Mouse (Mus musculus): Measurements from ENCODE around the gene Sgsm2. TPM values are rescaled to one million over a fixed set of nuclear protein-coding genes. Genes with fewer than 3 reads are reported as not detected.
A peak's percentile ranks its signal among the peaks of the same experiment; 100 is the strongest.

Sgsm2 gene
- polyA plus RNA-seq (2012; rRNA removed), result 17.9 and 19.8 TPM in 2 replicates

DNA sequence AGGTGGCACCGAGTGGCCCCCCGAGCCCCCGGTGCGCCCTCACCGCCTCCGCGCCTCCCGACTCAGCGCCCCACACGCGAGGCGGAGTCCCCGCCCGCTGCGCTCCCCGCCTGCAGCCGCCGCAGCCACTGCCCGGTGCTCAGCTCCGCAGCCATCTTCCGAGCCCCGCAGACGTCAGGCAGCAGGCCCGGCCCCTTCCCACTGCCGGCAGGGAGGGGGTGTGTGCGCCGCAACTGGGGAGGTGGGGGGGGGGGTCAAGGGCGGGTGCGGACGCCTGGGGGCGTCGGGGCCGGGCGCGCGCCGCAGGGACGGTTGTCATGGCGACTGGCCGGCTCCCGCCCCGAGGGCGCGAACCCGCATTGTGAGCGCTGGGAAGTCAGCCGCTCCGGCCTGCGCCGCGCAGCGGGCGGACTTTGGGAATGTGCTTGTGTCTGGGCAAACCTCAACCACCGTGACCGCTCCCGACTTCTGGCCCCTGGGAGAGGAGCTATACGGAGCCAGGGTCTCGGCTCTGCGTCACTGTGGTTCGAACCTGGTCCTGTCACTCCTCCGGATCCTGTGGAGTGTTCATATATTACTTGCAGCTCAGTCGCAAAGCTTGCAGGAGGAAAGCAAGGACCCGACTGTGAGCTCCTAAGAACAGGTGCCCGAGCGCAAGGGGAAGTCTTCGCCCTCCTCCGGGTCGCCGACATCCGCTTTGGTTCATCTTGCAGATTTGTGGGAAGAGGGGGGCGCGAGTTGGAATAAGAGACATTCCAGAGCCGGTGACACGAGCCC is at the start of gene Sgsm2:
Gene Sgsm2, minus strand, starts transcription at position 160 of the 777 bp plus-strand sequence.
- DNase-seq (ENCODE audit: low spot score), result peak; percentile 66

DNA sequence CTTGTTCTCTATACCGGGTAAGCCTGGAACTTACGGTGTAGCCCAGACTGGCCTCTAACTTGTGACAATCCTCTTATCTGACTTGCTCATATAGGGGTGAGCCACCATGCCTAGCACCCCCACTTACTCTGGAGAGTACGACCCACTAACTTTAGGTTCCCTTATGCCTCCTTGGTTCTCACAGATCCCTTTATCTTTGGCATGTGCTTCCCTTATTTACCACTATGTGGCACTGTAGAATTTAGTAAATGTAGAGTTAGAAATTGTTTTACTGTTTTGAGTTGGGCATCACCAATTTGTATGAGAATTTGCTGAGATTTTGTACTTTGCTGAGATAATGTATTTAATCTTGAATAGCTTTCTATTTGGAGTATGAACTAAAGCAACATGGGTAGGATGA is 49.5 kb upstream of the Sgsm2 start:
- DNase-seq (ENCODE audit: low spot score), result no peak

DNA sequence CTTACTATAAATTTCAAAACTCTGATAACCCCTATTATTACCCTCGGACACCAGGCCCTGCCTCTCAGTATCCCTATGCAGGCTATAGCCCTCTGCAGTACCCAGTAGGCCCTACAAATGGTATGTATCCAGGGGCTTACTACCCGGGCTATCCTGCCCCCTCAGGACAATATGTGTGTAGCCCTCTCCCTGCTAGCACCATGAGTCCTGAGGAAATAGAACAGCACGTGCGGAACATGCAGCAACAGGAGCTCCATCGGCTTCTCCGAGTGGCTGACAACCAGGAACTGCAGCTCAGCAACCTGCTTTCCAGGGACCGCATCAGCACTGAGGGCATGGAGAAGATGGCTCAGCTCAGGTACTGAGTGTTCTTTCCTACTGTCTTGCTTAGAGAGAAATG is 33.5 kb upstream of the Sgsm2 start:
- DNase-seq (ENCODE audit: low spot score), result no peak

DNA sequence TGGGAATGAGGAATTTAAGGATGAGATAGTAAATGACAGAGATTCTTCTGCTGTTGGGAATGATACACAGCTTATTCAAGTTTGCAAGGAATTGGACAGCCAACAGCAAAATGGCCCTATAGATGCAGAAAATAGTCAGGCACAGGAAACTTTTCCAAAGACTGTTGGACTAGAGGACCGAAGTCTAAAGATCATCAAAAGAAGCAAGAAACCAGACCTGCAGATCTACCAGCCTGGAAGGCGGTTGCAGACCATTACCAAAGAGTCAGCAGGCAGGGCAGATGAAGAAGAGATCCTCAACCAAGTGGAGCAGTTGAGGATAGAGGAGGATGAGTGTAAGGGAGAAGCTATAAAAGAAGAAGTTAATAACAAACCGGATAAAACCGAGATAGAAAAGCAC is 32.3 kb upstream of the Sgsm2 start:
- no peak for DNase-seq (ENCODE audit: low spot score)

DNA sequence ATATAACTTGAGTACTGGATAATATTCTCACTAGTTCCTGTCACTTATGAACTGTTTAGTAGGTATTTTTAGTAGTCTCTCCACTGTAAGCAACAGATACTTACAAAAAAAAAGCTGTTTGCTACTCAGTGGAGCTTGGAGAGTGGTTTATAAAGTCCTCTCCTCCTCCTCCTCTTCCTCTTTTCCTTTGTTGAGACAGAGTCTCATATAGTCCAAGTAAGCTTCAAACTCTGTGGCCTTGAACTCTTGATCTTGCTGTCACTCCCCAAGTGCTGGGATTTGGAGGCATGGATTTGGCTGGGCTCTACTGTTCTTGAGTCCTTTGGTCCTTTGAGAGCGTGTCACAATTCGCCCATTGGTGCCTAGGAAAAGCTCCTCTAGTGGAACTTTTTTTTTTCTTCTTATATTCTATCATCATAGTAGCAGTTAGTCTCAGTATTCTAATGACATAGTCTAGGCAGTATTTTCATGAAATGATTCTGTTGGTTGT is 30.4 kb upstream of the Sgsm2 start:
- DNase-seq (ENCODE audit: low spot score), result no peak

DNA sequence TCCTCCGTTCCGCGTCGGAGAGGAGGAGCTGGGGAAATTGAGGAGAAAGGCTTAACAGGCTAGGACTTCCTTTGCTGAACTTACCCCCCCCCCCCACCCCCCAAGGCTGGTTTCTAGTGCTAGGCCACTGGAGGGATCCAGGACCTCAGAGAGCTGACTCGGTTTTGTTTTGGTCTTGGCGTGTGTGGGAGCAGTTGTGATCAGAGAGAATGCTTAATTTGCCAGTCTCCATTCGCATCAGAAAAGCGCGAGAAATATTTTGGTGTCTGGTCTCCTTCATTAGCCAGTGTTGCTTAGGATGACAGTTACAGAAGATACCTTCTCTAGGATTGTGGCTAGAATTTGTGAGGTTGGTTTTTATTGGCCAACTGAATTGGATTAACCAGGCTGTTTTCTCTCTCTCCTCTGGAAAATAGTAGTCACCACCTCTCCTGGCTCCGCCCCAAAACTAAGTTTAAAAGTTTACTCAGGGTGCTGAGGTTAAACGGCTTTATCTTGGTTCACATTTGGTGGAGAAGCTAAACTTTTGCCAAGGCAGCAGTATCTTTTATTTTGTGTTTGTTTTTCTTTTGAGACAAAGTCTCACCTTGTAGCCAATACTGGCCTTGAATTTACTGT is 29.6 kb upstream of the Sgsm2 start:
- DNase-seq (ENCODE audit: low spot score), result no peak

DNA sequence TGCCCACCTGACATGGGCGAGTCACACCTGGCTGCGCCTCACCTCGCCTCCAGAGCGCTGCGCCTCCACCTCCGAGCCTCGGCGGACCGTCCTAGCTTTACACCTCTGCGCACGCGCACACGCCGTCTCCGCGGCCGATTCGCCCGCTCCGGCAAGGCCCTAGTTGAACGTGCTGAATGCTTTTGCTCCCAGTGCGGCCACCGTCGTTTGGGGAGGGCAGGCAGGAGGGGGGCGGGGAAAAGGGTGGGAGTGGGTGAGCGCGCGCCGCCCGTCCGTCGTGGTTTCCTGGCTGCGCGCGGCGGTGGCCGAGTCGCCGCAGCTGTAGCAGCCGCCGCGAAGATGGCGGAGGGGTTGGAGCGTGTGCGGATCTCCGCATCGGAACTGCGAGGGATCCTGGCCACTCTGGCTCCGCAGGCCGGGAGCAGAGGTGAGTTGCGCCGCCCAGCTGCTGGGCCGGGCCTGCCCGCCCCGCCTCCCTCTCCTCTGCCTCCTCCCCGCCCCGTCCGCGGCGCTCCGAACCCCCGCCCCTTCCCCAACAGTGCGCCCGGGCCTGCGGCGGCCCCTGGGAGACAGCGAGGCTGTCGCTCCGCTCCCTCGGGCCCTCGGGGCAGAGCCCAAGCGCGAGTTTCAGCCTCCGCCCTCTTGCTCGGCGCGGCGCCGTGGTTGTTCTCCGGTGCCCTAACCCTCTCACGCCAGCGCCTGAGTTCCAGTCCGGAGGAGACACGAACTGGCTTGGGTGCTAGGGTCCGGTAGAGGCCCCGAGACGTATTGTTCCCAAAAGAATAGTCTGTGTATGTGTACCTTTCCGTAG is 28.9 kb upstream of the Sgsm2 start, which contains the start of the genes Smg6 and Srr:
Gene Smg6, plus strand, starts transcription at position 247 of the 811 bp plus-strand sequence.
Gene Srr, minus strand, starts transcription at position 372 of the 811 bp plus-strand sequence.
- DNase-seq (ENCODE audit: low spot score), result peak; percentile 88

DNA sequence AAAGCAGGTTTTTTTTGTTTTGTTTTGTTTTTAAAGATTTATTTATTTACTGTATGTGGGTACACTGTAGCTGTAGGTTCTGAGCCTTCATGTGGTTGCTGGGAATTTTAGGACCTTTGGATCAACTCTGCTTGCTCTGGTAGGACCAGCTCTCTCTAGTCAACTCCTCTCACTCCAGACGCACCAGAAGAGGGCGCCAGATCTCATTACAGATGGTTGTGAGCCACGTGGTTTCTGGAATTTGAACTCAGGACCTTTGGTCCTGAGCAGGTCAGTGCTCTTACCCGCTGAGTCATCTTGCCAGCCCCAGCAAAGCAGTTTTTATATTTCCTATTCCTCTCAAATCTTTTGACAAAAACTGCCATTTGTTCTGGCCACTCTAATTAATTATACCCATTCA is 27.3 kb upstream of the Sgsm2 start:
- DNase-seq (ENCODE audit: low spot score), result no peak

DNA sequence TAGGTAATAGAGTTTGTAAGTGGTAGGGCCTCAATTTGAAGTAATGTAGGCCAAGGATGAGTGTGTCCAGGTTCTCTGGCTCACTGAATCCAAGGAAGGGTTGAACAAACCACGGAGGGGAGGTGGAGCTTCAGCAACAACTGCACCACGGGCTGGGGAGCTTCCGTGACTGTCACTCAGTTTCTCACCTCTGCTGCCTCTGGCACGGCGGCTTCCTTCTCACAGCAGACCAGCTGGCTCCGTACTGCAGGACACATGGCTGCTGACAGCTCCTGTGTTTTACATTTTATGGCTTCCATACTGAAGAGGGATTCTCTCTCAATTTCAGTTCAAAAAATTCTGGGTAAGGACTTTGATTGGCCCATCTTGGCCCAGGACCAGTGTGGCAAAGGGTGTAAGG is 22.4 kb upstream of the Sgsm2 start:
- DNase-seq (ENCODE audit: low spot score), result no peak

DNA sequence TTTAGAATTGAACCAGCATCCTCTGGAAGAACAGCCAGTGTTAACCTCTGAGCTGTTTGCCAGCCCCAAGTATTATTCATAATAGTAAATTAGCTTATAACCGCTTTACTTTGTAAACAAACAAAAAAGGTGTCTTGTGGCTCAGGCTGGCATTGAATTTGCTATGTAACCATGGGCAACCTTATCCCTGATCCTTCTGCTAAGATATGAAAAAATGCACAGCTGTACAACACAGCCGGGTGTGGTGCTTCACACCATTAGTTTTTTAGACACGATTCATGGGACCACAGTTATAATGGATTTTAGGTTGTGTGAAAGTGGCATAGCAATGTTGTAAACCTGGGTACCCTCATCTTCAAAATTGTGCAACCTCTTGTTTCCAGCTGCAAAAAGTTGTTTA is 15.6 kb upstream of the Sgsm2 start:
- DNase-seq (ENCODE audit: low spot score), result no peak

DNA sequence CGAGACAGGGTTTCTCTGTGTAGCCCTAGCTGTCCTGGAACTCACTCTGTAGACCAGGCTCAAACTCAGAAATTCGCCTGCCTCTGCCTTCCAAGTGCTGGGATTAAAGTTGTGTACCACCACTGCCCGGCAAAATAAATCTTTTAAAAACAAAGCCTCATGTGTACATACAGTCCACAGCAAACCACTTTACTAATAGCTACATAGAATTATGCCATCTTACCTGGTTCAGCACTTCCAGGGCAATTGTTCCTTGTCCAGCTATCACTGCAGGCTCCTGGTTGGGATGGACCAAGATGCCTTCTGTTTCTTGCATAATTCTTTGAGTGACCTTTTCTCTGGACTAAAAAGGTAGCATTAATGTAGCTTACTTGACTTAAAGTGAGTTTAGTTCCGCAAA is 13.1 kb upstream of the Sgsm2 start:
- no peak for DNase-seq (ENCODE audit: low spot score)

DNA sequence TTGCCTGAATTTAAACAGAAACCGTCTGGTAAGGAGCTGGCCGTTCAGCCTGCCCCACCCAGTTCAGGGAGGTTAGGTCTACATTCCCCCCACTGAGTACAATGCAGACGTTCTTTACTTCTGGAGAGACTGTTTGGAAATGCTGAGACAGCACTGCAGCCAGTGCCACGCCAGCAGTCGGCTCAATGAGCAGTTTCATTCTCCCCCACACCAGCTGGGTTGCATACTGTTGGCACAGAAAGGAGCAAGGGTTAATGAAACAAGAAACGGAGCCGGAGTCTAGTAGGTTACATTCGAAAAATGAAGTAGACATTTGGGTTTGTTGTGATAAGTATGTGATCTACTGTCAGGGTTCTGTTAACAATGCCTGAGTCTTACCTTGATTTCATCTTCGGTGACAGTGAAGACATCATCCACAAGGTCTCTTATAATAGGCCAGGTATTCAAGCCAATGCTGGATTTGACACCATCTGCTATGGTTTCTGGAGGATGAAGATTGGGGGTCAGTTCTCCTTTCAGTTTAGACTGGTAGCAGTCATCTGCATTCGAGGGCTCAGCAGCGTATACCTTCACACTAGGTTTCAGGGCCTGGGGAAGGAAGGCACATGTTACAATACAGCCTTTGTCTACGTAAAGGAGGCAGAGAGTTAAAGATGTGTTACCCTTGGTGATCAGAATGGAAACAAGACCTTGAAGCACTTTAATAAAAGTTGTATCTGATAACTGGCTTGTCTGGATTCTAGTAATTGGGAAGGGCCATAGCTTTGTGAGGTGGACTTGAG is 11.9 kb upstream of the Sgsm2 start:
- no peak for DNase-seq (ENCODE audit: low spot score)

DNA sequence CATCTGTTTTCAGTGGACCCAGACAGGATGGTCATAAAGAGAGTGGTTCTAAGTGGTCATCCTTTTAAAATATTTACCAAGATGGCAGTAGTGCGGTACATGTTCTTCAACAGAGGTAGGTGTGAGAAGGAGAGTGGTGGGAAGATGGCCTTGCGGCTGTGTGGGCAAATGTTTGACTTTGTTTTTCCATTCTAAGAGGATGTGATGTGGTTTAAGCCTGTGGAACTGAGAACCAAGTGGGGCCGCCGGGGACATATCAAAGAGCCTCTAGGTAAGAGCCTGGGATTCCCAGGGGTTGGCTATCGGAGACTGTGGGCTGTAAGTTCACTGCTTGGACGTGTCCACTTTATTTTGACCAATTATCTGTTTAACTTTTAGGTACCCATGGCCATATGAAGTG is 11.0 kb upstream of the Sgsm2 start:
- no peak for DNase-seq (ENCODE audit: low spot score)

DNA sequence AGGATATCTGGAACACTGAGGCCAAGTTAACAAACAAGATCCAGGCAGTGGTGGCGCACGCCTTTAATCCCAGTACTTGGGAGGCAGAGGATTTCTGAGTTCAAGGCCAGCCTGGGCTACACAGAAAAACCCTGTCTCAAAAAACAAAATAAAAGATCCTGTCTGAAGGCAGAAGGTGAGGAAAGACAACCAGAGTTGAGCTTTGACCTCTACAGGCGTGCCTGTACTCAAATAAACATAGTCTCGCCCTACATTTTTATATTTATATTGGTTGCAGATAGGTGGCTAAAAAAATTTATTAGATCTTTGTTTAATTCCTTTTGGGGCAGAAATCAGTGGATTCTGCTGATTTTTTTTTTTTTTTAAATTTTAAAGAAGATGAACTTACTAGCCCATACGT is 5.6 kb upstream of the Sgsm2 start:
- DNase-seq (ENCODE audit: low spot score), result no peak

DNA sequence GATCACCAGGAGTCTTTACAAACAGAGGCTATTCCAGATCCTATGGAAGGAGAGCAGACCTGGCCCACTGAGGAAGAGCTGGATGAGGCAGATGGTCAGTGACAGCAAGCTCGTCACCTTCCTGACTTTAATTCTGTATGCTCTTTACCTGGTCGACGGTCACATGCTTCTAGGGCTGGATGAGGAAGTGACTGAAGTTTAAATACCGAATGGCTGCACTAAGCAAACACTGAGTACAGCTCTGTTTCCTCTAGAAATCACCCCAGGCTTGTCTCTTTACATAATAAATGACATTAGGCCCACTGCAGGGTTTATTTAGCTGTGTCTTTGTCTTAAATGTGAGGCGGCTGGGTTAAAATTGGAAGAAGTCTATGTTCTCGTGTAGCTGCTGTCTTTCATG is 4.7 kb upstream of the Sgsm2 start:
- DNase-seq (ENCODE audit: low spot score), result no peak

DNA sequence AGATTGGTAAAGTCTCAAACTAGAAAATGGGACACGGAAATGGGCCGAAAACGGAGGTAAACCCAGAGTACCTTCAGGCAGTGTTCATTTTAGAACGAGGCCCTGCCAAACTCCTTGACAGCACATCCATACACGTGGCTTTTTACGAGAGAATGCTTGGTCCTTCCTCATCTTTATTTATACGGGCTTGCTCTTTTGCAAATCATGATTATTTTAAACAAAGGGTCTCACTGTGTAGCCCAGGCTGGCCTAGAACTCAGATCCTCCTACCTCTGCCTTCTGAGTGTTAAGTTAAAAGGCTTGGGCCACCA is 1.6 kb upstream of the Sgsm2 start:
- DNase-seq (ENCODE audit: low spot score), result no peak

DNA sequence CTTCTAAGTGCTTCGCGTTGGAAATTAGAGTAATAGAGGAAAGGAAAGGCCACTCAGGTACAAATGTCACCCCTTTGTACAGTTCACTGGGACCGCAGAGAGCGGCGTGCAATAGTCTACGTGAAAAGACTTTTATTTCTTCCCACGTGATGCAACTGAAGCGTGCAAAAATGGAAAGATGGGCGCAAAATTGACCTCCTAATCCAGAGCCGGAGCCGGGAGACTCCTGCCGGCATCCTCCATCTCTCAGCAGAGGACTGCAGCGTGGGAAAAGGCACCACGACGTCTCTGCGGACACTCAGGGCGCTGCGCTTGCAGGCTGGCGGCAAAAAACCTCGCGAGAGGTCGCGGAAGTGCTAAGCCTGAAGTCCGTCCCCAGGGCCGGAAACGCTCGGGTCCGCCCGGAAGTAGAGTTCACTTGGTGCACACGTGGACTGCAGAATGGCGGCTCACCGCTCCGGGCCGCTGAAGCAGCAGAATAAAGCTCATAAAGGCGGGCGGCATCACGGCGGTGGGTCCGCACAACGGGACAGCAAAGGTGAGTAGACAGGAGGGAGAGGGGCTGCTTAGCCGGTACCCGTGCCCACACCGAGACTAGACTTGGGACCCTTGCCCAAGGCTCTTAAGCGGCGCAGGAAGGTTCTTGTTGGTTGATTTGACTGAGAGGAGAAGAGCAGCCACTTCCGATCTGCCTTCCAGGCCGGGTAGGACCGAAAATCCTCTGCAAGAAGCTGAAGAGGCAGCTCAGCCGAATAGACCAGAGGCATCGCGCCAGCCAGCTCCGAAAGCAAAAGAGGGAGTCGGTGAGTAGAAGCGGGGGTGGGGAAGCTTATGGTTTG is 1.0 kb upstream of the Sgsm2 start, which contains the start of gene Tsr1:
Gene Tsr1, plus strand, starts transcription at position 394 of the 839 bp plus-strand sequence.
- DNase-seq (ENCODE audit: low spot score), result peak; percentile 76

DNA sequence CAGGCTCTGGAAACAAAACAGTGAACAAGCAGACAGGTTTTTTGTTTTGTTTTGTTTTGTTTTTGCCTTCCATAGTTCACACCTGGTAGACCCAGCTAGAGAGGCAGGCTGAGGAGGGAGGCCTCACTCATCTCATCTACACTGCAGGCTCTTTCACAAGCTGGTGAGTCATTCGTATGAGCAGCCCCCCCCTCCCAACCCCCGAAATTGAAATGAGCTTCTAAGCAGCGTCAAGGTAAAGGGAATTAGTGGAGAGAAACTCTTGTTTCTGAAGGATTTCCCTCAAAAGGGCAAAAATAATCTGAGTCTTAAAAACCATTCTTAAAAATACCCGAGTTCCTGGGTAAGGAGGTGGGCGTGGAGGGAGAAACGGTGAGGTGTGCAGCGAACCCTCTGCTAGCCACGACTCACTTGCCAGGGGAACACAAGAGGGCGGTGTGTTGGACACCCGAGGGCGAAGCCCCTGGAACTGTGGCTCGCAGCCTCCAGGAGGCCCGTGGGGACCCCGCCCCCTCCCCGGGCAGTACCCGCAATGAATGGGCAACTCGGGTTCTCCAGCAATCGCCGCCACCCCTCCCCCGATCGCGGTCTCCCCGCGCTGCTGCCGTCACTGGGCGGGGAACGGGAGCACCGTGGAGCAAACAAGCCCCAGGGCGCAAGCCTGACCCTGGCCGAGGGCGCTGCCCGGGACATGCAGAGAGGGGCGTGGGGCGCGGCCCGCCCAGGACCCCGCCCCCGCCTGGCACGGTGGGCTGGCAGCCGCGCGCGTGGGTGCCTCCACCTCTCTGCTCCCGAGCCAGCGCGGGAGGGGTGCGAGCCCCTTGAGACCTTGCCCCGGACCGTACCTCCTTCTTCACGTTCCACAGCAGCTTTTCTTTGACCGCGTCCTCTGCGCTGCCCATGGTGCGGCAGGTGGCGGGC is 620 bp downstream of the Sgsm2 start:
- DNase-seq (ENCODE audit: low spot score), result peak; percentile 72

DNA sequence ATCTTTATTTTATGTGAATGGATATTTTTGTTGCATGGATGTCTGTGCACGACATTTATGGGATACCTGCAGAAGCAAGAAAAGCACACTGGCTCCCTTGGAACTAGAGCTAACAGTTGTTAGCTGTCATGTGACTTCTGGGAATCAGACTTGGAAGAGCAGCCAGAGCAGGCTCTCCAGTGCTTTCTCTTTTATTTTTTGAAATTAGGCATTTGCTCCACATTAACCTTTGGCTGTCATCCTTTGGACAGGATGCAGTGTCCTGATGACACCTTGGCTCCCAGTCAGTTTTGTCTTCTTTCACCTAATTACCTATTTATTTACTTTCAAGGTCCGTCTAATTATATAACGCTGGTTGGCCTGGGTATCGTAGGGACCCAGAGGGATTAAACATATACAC is 2.2 kb downstream of the Sgsm2 start:
- no peak for DNase-seq (ENCODE audit: low spot score)

DNA sequence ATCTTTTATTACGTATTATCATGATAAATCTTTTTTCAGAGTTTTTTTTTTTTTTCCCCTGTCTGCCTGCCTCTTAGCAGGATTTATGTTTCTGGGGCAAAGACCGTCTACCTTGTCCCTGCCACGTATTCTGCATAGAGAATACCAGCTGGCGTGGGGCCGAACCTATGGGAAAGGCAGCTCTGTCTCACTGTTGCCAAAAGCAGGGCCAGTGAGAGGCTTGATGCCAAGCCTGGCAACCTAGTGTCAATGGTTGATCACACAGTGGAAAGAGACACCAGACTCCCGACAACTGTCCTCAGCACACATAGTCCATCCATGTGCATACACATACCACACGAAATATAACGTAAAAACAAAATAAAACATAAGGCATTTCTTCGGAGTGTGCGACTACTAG is 13.8 kb downstream of the Sgsm2 start:
- DNase-seq (ENCODE audit: low spot score), result peak; percentile 19

Data from urinary bladder, adult 2 months (tissue).